ENCODE assay signal across 8 mouse cellular contexts in genomic region chr3:83862956-83863355, GRCm38 (mm10). TPM values are rescaled to one million over a fixed set of nuclear protein-coding genes. Genes with fewer than 3 reads are reported as not detected.
DNase-seq lines count a peak whose midpoint lies in the region; ATAC-seq and TF ChIP-seq lines count a peak whose summit lies in the region.

No protein-coding gene starts in this region.

- no peaks in the 10 kb centered on the region for H3K4me1 ChIP-seq in intestine, postnatal 0 days (replicated peaks; ENCODE audit: control insufficient read depth, insufficient read depth, low read length)
- no peaks in the 10 kb centered on the region for H3K4me1 ChIP-seq in liver, embryonic 16.5 days (ENCODE audit: control insufficient read depth, low read depth, low read length)
- no peaks in the 10 kb centered on the region for H3K4me1 ChIP-seq in midbrain, embryonic 11.5 days (ENCODE audit: control insufficient read depth, insufficient read depth, low read length)

- H3K9me3 ChIP-seq in intestine, postnatal 0 days (ENCODE audit: control insufficient read depth) = no peaks in the 10 kb centered on the region
- H3K9me3 ChIP-seq in liver, embryonic 16.5 days (replicated peaks; ENCODE audit: control insufficient read depth, low read length) = no peaks in the 10 kb centered on the region
- H3K9me3 ChIP-seq in midbrain, embryonic 11.5 days (ENCODE audit: control insufficient read depth, low read length) = no peaks in the 10 kb centered on the region

- H3K36me3 ChIP-seq in intestine, postnatal 0 days (ENCODE audit: control insufficient read depth, insufficient read depth) = no peaks in the 10 kb centered on the region
- H3K36me3 ChIP-seq in liver, embryonic 16.5 days (ENCODE audit: control insufficient read depth, insufficient read depth) = no peaks in the 10 kb centered on the region
- H3K36me3 ChIP-seq in midbrain, embryonic 11.5 days (ENCODE audit: control insufficient read depth, insufficient read depth, low read length) = no peaks in the 10 kb centered on the region

- DNase-seq in CD4-positive helper T cell, adult 2 months (ENCODE audit: low read depth, low spot score) = peak; percentile 61
- DNase-seq in adrenal gland, adult 18-20 months (ENCODE audit: low spot score in 2 of 2) = peak; percentile 41 to 44
- peak; percentile 69 for DNase-seq in gastrocnemius, postnatal 10 days
- peak; percentile 32 for DNase-seq in right cerebral cortex, postnatal 14 days
- DNase-seq in embryo, embryonic 10 days (ENCODE audit: low spot score) = no peak
- no peak for DNase-seq in midbrain, embryonic 11.5 days (ENCODE audit: low spot score, missing footprints)

- peak overlapping the region; percentile 41; the same call in 1 of the 2 replicates for H3K27ac ChIP-seq in intestine, postnatal 0 days (ENCODE audit: low read depth, low read length)
- H3K27ac ChIP-seq in liver, embryonic 16.5 days (ENCODE audit: low read length) = peak overlapping the region; percentile 4; the same call in 1 of the 2 replicates
- H3K27ac ChIP-seq in midbrain, embryonic 11.5 days (ENCODE audit: low read depth, low read length) = no peak overlapping the region

- ATAC-seq in intestine, postnatal 0 days = 0 out of 2 replicates have a peak, but pooled peaks have one; percentile 16
- peak; percentile 70 for ATAC-seq in liver, embryonic 16.5 days (ENCODE audit: low read depth)
- ATAC-seq in midbrain, embryonic 11.5 days (ENCODE audit: low FRiP score) = no peak

- H3K4me3 ChIP-seq in intestine, postnatal 0 days (ENCODE audit: low read depth, low read length) = no peak overlapping the region
- no peak overlapping the region for H3K4me3 ChIP-seq in liver, embryonic 16.5 days (ENCODE audit: low read depth, low read length)
- H3K4me3 ChIP-seq in midbrain, embryonic 11.5 days (ENCODE audit: low read depth, low read length) = no peak overlapping the region

- no peak overlapping the region for H3K4me2 ChIP-seq in intestine, postnatal 0 days (replicated peaks; ENCODE audit: low read depth)
- H3K4me2 ChIP-seq in liver, embryonic 16.5 days (ENCODE audit: low read depth, low read length) = no peak overlapping the region
- no peak overlapping the region for H3K4me2 ChIP-seq in midbrain, embryonic 11.5 days

- TF ChIP-seq CTCF in intestine, postnatal 0 days (IDR thresholded peaks at IDR 0.05; ENCODE audit: low read depth) = no peak

- no peaks in the 10 kb centered on the region for H3K27me3 ChIP-seq in intestine, postnatal 0 days (replicated peaks; ENCODE audit: control insufficient read depth, insufficient read depth, low read length)
- no peaks in the 10 kb centered on the region for H3K27me3 ChIP-seq in liver, embryonic 16.5 days (ENCODE audit: control insufficient read depth, insufficient read depth, low read depth, low read length)
- no peaks in the 10 kb centered on the region for H3K27me3 ChIP-seq in midbrain, embryonic 11.5 days (ENCODE audit: control insufficient read depth, insufficient read depth, low read length)

- 7% methylated on average over 1 of the region's 1 CpGs for WGBS in intestine, postnatal 0 days
- 3% methylated on average over 1 of the region's 1 CpGs for WGBS in liver, embryonic 16.5 days (ENCODE audit: insufficient replicate concordance)
- WGBS in midbrain, embryonic 11.5 days = 64% methylated on average over 1 of the region's 1 CpGs

- H3K9ac ChIP-seq in intestine, postnatal 0 days (ENCODE audit: low read depth, low read length) = no peak overlapping the region
- no peak overlapping the region for H3K9ac ChIP-seq in liver, embryonic 16.5 days (ENCODE audit: low read depth, low read length)
- no peak overlapping the region for H3K9ac ChIP-seq in midbrain, embryonic 11.5 days (ENCODE audit: low read length)

RNA-seq across cellular contexts. Expression of gene Tlr2, which starts 21.4 kb away (rescaled TPM):
- 1 to 10 TPM; 2.8 to 3.7 TPM for total RNA-seq in adrenal gland, adult 18-20 months (2021)
- 1 to 10 TPM; 1.3 to 2.0 TPM for total RNA-seq in gastrocnemius, postnatal 10 days (2021)
- 1.4 and 1.5 TPM in 2 replicates for polyA plus RNA-seq in intestine, postnatal 0 days (2015; fragmentation: Nextera tagmentation; extraction: Ambion mirVana)
- 2.5 and 3.0 TPM in 2 replicates for polyA plus RNA-seq in liver, embryonic 16.5 days (2015; fragmentation: Nextera tagmentation; extraction: Ambion mirVana)
- polyA plus RNA-seq in midbrain, embryonic 11.5 days (2014; fragmentation: Nextera tagmentation; extraction: Ambion mirVana) = 1.7 and 1.8 TPM in 2 replicates

Comparison
In these comparisons a context has a peak if more than half of its experiments do, and no peak if none do; other contexts are left out.
1. DNase-seq: peak in CD4-positive helper T cell, adult 2 months (single experiment), adrenal gland, adult 18-20 months (2 of 2), gastrocnemius, postnatal 10 days (single experiment) and right cerebral cortex, postnatal 14 days (single experiment); none in embryo, embryonic 10 days (single experiment) and midbrain, embryonic 11.5 days (single experiment).